Mouse (Mus musculus) embryo, embryonic 10 days (tissue): ENCODE results near the gene Rcan2.
A peak's percentile ranks its signal among the peaks of the same experiment; 100 is the strongest.

Experiments used
- DNase-seq: peaks from one replicate; pipeline ENCODE4 v3.0.0-alpha.2; 2015; ENCODE audit warnings: low spot score

Rcan2 gene

GRCm38 (mm10) chr17:44077843-44078160 lies 276.7 kb downstream of the Rcan2 start:
- DNase-seq = no peak

DNA sequence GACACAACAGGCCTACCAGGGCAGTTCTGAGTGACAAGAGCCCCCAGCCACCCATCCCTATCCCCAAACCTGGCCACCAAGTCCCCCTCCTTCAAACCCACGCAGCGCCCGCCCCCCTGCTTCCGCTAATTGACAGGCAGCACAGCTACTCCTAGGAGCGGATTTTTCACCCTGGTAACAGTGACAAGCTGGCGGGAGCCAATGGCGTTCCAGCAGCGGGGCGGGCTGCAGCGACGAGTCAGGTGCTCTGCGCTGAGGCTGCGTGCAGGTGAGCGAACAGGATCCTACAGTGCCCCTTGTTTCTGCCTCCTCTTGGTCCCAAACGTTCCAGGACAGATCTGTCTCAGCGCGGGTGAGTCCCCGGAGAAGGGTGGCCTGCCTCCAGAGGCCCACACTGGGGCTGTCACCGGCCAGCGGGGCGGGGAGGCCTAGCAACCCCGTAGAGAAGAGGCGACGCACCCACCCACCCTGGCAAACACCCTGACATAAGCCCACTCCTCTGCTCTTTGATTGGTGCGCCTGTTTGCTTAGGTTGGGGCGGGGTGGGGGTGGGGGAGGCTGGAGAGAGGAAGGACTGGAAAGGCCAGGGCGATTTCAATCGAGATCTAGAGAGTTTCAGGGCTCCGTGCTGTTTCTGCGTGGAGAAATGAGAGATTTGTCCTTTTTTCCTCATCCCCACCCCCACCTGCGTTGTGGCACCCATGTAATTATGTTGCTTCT lies 277.6 kb downstream of the Rcan2 start, which contains the start of gene Enpp5:
Enpp5 (plus strand) TSS at position 183 of the 720 bp plus-strand sequence.
- peak; percentile 82 for DNase-seq

DNA sequence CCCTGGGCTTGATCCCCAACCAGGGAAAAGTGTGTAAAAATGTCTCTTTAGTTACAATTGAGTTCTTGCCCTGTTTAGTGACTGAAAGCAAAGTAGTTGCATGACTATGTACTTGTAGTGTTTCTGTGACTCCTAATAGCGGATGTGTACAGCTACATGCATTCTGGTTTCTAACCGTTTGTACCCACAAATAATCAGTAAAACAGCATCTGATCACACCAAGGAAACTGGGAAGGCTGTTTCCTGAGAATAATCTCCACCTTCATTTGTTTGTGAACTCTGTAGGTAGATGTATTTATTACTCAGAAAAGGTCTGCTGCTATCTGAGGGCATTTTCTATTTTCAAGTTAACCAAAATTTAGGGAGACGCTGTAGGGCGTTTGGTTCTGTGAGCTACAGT lies 282.0 kb downstream of the Rcan2 start:
- DNase-seq = no peak

- no peak for DNase-seq
Measured at GRCm38 (mm10) chr17:44088226-44088625, 287.1 kb downstream of the Rcan2 start.
